Mouse (Mus musculus): ENCODE data around the gene Pabpc6.
A peak's percentile ranks its signal among the peaks of the same experiment; 100 is the strongest.

Gene Pabpc6

GRCm38 (mm10) chr17:9669283-9669905 lies at the start of gene Pabpc6:
Gene Pabpc6 (minus strand): TSS chr17:9669717.
- no peak for DNase-seq (ENCODE audit: low spot score in 2 of 2)

GRCm38 (mm10) chr17:9710910-9711309 lies 41.4 kb upstream of the Pabpc6 start:
- no peak for DNase-seq (ENCODE audit: low spot score in 2 of 2)

- no peak for DNase-seq (ENCODE audit: low spot score in 2 of 2)
These were observed 39.4 kb upstream of the Pabpc6 start for GRCm38 (mm10) chr17:9708888-9709287.

GRCm38 (mm10) chr17:9707356-9707755 lies 37.8 kb upstream of the Pabpc6 start:
- no peak for DNase-seq (ENCODE audit: low spot score in 2 of 2)

- DNase-seq (ENCODE audit: low spot score in 2 of 2): no peak
These were observed 28.2 kb upstream of the Pabpc6 start for GRCm38 (mm10) chr17:9697763-9698162.

- DNase-seq (ENCODE audit: low spot score in 2 of 2): no peak
These were observed 21.7 kb upstream of the Pabpc6 start for GRCm38 (mm10) chr17:9691251-9691650.

GRCm38 (mm10) chr17:9683539-9684155 lies 14.1 kb upstream of the Pabpc6 start:
- peak in 1 of 2 experiments; percentile 15 for DNase-seq (ENCODE audit: low spot score in 2 of 2)

GRCm38 (mm10) chr17:9680741-9681140 lies 11.2 kb upstream of the Pabpc6 start:
- peak in 1 of 2 experiments; percentile 21 for DNase-seq (ENCODE audit: low spot score in 2 of 2)

- no peak for DNase-seq (ENCODE audit: low spot score in 2 of 2)
These were observed 5.8 kb upstream of the Pabpc6 start for GRCm38 (mm10) chr17:9675175-9675789.

GRCm38 (mm10) chr17:9667955-9668354 lies 1.6 kb downstream of the Pabpc6 start:
- DNase-seq (ENCODE audit: low spot score in 2 of 2): no peak

- no peak for DNase-seq (ENCODE audit: low spot score in 2 of 2)
These were observed 10.9 kb downstream of the Pabpc6 start for GRCm38 (mm10) chr17:9658651-9659050.

GRCm38 (mm10) chr17:9654155-9654554 lies 15.4 kb downstream of the Pabpc6 start:
- DNase-seq (ENCODE audit: low spot score in 2 of 2): peak; percentile 14 to 66

- no peak for DNase-seq (ENCODE audit: low spot score in 2 of 2)
These were observed 21.9 kb downstream of the Pabpc6 start for GRCm38 (mm10) chr17:9647644-9648043.

GRCm38 (mm10) chr17:9643657-9644180 lies 25.8 kb downstream of the Pabpc6 start:
- no peak for DNase-seq (ENCODE audit: low spot score in 2 of 2)

GRCm38 (mm10) chr17:9637011-9637410 lies 32.5 kb downstream of the Pabpc6 start:
- no peak for DNase-seq (ENCODE audit: low spot score in 2 of 2)

GRCm38 (mm10) chr17:9632579-9633252 lies 36.8 kb downstream of the Pabpc6 start:
- no peak for DNase-seq (ENCODE audit: low spot score in 2 of 2)

GRCm38 (mm10) chr17:9632140-9632539 lies 37.4 kb downstream of the Pabpc6 start:
- DNase-seq (ENCODE audit: low spot score in 2 of 2): peak in 1 of 2 experiments; percentile 10

- no peak for DNase-seq (ENCODE audit: low spot score in 2 of 2)
These were observed 38.4 kb downstream of the Pabpc6 start for GRCm38 (mm10) chr17:9631081-9631480.

GRCm38 (mm10) chr17:9627011-9627410 lies 42.5 kb downstream of the Pabpc6 start:
- no peak for DNase-seq (ENCODE audit: low spot score in 2 of 2)
